Mouse (Mus musculus): ENCODE results near the gene Hcn2. TPM values are rescaled to one million over a fixed set of nuclear protein-coding genes. Genes with fewer than 3 reads are reported as not detected.

The Hcn2 gene
- total RNA-seq, 2 experiments from 2014 or later: not detected

DNA sequence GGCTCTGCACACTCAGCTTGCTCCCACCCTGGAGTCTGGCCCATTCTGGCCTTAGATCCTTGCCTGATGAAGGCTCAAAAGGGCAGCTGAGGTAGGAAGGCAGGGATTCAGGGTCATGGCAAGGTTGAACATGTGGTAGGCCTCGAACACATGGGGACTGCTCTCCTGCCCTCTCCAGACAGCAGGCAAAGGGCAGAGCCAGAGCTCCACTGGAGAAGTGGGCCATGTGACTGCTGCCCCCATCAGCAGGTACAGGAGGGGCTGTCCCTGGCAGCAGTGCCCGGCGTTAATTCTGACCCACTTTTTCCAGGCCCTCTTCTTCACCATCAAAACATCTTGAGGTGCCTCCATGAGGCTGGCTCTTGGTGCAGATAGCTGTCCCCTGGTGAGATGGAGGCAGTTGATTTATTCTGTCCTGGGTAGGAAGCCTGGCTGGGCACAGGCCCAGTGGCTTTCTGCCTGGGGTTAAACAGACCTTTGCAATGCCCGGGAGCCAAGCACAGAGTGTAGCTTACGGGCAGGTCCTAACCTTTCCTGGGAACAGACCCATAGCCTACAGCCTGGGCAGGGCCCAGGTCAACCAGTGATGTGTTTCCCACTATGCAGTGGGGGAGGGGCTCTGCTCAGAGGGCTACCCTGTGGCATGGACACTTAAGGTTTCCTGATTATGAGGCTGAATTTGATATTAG is 9.9 kb upstream of the Hcn2 start:
- ATAC-seq (replicated peaks; ENCODE audit: low FRiP score, poor library complexity, severe bottlenecking): peak; percentile 8

- 0 out of 2 replicates have a peak, but pooled peaks have one; percentile 5 for ATAC-seq (replicated peaks; ENCODE audit: low FRiP score, poor library complexity, severe bottlenecking)
Observed at GRCm38 (mm10) chr10:79707162-79707561, 9.3 kb upstream of the Hcn2 start.

DNA sequence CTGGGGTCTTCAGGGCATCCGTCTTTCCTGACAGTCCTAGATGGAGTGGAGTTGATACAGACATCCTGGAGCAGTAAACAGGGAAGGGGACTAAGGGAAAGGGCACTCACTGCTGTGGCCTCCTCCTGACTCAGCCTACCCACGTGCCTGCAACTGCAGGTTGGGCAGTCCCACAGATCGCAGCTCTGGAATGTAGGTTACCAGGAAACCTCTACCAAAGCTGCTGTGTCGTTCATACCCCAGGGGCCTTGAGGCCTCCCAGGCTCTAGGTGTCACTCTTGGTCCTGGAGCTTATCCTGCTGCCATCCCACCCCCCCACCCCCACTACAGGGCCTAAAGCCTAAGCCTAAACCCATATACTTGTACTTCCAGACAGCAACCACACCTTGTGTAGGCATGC is 8.7 kb upstream of the Hcn2 start:
- no peak for ATAC-seq (replicated peaks; ENCODE audit: low FRiP score, poor library complexity, severe bottlenecking)

- no peak for ATAC-seq (replicated peaks; ENCODE audit: low FRiP score, poor library complexity, severe bottlenecking)
Observed at GRCm38 (mm10) chr10:79708668-79709067, 7.8 kb upstream of the Hcn2 start.

DNA sequence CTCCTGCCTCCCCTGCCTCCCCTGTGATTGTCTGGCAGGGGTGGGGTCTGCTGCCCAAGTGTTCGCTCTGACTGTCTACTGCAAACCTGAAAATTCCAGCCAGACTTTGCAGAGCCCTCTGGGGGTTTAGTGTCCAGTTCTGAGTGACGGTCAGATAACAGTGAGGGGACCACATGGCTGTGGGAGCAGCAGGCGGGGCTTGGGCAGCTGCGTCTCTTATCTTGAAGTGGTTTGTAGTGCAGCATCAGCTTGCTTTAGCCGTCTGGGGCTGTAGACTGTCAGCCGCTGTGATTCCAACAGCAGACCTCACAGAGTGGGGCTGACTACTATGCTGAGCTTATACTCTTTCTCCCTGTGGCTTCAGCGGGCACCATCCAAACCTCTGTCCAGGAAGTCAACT is 7.1 kb upstream of the Hcn2 start:
- ATAC-seq (replicated peaks; ENCODE audit: low FRiP score, poor library complexity, severe bottlenecking): no peak

DNA sequence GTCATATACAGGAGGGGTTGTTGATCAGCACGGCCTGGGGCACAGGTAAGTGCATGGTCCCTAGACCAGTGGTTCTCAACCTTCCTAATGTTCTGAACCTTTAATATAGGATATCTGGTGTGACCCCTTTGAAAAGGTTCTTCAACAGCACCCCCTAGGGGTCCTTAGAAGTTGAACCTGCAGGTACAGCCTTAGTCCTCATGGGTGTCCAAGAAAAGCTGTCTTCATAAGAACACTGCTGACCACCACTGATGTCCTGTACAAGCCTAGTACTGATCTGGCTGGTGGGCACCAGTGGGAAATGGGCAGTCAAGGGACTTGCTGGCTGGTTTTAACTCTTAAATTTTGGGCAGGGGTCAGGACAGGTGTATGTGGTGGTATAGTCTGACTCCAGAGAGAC is 4.4 kb upstream of the Hcn2 start:
- ATAC-seq (replicated peaks; ENCODE audit: low FRiP score, poor library complexity, severe bottlenecking): peak; percentile 25

DNA sequence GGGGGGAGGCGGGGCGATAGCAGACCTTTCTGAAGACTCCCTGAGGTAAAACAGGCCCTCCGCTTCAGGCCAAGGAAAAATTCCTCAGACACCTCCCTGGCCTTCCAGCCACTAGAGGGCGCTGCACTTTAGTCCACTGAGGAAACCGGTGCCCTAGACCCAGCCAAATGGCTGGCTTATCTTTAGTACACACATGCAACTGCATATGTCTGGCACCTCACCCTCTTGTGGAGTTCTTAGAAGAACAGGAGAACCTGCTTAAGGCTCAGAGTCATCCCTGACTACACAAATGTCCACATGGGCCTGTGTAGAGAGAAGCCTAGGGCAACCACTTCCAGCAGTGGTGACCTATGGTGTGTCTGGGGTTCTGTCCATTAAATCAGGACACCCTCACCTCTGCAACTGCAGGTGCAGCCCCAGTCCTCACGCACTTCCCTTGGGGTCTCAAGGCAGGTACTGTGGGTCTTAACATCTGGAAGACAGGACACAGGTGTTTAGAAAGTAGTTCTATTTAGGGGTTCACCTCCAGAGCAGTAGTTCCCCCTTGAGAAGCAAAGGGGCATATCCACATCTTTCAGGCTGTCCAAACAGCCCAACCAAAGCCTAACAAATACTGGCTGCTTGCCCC is 3.8 kb upstream of the Hcn2 start:
- ATAC-seq (replicated peaks; ENCODE audit: low FRiP score, poor library complexity, severe bottlenecking): peak; percentile 85

GRCm38 (mm10) chr10:79713163-79713562 is 3.3 kb upstream of the Hcn2 start:
- ATAC-seq (replicated peaks; ENCODE audit: low FRiP score, poor library complexity, severe bottlenecking): no peak

DNA sequence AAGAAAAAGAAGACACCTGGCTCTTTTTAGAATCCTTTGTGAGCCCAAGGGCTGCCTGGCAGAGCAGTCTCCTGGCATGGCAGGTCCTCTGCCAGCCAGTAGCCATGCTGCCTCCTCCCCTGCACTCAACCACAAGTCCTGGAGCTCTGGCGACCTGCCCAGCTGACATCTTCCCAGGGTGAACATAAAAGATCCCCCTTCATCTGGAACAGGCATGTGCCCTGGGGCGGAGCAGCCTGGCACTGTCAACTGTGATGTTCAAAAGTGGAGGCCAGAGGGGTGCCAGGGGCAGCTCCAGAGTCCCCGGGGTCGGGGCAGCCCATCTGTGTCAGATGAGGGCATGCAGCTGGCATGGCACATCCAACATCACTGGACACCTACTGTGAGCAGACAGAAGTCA is 1.4 kb upstream of the Hcn2 start:
- ATAC-seq (replicated peaks; ENCODE audit: low FRiP score, poor library complexity, severe bottlenecking): no peak

GRCm38 (mm10) chr10:79716988-79717355 is 538 bp downstream of the Hcn2 start:
- ATAC-seq (replicated peaks; ENCODE audit: low FRiP score, poor library complexity, severe bottlenecking): no peak

DNA sequence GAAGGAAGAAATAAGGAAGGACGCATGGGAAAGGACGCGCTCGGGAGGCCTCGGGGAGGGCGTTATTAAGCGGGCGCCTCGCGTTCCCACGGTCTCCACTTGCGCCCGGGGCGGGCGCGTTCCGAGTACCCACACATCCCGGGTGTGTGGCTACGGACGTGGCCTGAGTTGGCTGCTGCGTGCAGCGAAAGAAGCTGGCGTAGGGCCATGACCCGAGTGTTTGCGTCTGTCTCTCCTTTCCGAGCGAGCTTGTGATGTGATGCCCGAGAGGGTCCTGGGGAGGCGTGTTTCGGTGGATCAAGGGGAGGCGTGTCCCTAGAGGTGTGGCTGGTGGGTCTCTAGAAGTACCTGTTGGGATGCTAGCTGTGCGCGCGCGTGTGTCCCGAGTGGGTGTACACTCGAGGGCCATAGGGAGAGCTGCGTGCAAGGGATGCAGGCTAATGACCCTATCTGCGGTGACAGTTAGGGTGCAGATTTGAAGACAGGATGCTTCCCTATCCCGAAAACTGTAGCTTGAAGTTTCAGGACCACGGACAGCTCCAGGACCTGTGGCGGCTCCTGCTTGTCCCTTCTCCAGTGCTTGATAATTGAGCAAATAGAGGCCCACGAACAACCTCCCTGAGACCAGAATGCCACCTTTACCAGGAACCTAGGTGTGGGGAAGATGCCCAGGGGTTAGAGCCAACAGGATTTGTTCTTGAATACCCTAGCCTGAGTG is 1.4 kb downstream of the Hcn2 start:
- peak; percentile 37; the same call in 1 of the 2 replicates for ATAC-seq (replicated peaks; ENCODE audit: low FRiP score, poor library complexity, severe bottlenecking)

- no peak for ATAC-seq (replicated peaks; ENCODE audit: low FRiP score, poor library complexity, severe bottlenecking)
Observed at GRCm38 (mm10) chr10:79721089-79721488, 4.7 kb downstream of the Hcn2 start.

DNA sequence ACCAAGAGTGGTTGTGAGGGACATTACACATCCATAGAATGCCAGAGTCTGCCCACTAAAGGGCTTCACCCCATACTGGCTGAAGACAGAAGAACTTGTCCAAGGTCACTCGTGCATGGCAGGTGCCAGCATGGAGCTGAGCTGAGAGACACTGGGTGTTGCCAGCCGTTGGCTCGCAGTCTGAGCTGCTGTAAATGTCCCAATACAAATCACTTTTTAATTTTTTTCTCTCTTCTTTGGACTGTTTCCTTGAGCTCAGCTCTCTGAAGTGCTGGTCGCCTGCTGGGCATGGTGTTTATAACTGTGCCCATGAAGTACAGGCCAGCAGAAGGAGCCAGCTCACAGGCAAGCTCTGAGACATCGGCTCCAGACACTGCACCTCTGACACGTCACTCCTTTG is 6.6 kb downstream of the Hcn2 start:
- no peak for ATAC-seq (replicated peaks; ENCODE audit: low FRiP score, poor library complexity, severe bottlenecking)

- no peak for ATAC-seq (replicated peaks; ENCODE audit: low FRiP score, poor library complexity, severe bottlenecking)
Observed at GRCm38 (mm10) chr10:79723692-79724091, 7.3 kb downstream of the Hcn2 start.

GRCm38 (mm10) chr10:79726090-79726489 is 9.7 kb downstream of the Hcn2 start:
- peak; percentile 82 for ATAC-seq (replicated peaks; ENCODE audit: low FRiP score, poor library complexity, severe bottlenecking)

GRCm38 (mm10) chr10:79728323-79729249 is 12.2 kb downstream of the Hcn2 start:
- no peak for ATAC-seq (replicated peaks; ENCODE audit: low FRiP score, poor library complexity, severe bottlenecking)

- no peak for ATAC-seq (replicated peaks; ENCODE audit: low FRiP score, poor library complexity, severe bottlenecking)
Observed at GRCm38 (mm10) chr10:79729357-79729965, 13.0 kb downstream of the Hcn2 start.

DNA sequence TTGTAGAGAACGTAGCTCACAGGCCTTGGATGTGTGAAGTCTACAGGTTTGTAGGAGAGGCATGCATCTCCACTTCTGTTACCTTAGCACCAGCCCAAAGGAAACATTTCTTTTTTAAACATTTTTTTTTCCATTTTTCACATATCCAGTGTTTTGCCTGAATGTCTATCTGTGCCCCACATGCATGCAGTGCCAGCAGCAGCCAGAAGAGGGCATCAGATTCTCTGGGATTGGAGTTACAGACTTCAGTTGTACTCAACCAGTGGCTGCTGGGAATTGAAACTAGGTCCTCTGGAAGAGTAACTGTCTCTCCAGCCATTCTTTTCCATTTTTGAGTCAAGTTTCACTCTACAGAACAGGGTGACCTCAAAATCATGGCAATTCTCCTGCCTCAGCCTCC is 16.1 kb downstream of the Hcn2 start:
- ATAC-seq (replicated peaks; ENCODE audit: low FRiP score, poor library complexity, severe bottlenecking): 0 out of 2 replicates have a peak, but pooled peaks have one; percentile 45

DNA sequence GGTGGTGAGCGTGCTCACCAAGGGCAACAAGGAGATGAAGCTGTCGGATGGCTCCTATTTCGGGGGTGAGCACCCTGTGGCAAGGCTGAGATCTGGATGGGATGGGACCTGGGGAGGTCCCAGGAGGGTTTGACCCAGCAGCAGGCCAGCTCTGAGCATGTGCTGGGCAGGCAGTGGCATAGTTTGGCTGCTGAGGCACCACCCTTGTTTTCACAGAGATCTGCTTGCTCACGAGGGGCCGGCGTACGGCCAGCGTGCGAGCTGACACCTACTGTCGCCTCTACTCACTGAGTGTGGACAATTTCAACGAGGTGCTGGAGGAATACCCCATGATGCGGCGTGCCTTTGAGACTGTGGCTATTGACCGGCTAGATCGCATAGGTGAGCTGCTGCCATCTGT is 17.4 kb downstream of the Hcn2 start:
- ATAC-seq (replicated peaks; ENCODE audit: low FRiP score, poor library complexity, severe bottlenecking): no peak

GRCm38 (mm10) chr10:79735361-79735760 is 18.9 kb downstream of the Hcn2 start:
- no peak for ATAC-seq (replicated peaks; ENCODE audit: low FRiP score, poor library complexity, severe bottlenecking)

Measured in erythroblast, adult 5-6 weeks (primary cell).